Mouse (Mus musculus): ENCODE results near the gene Hist1h2bp.
"Not testable (repeated sequence)": the region's sequence is repeated elsewhere in the genome, so short reads cannot be mapped to it uniquely, and the experiment has no call there.

- TF ChIP-seq POLR2A (IDR thresholded peaks at IDR 0.05; ENCODE audit: control insufficient read depth, extremely low read depth, insufficient read depth, low read length, poor library complexity); CTCF (IDR thresholded peaks at IDR 0.05; ENCODE audit: borderline replicate concordance, control insufficient read depth, extremely low read depth, insufficient read depth, low read length, poor library complexity): not testable (repeated sequence)
Observed at GRCm38 (mm10) chr13:21797163-21797562, 9.9 kb downstream of the Hist1h2bp start.

Data from thymus, adult 2 months (tissue).